Mouse (Mus musculus) embryonic facial prominence, embryonic 11.5 days (tissue): ENCODE measurements around the gene Fam53b. TPM values are rescaled to one million over a fixed set of nuclear protein-coding genes. Genes with fewer than 3 reads are reported as not detected.

Source experiments
- ATAC-seq: fragments of 200-750 bp; cut with Nextera tagmentation; replicated peaks from 2 replicates; pipeline ENCODE4 v1.8.0; 2017; ENCODE audit warnings: low read depth; ENCODE audit not compliant: insufficient number of reproducible peaks, low FRiP score, low TSS enrichment
- DNase-seq: peaks from one replicate; pipeline ENCODE4 v3.0.0-alpha.2; 2015; ENCODE audit warnings: low spot score
- H3K27ac ChIP-seq: fragments of 300-500 bp; sonication (generic); replicated peaks from 2 replicates; pipeline ENCODE4 v1.5.1; 2014; ENCODE audit warnings: mild to moderate bottlenecking, low read depth, low read length, control low read depth
- H3K27me3 ChIP-seq: fragments of 300-500 bp; sonication (generic); 2 replicates; pipeline ENCODE4 v1.6.1; 2014; ENCODE audit warnings: mild to moderate bottlenecking, low read length, moderate library complexity, mixed read lengths; ENCODE audit not compliant: control insufficient read depth, insufficient read depth
- H3K36me3 ChIP-seq: fragments of 300-500 bp; sonication (generic); replicated peaks from 2 replicates; pipeline ENCODE4 v1.6.1; 2014; ENCODE audit warnings: low read depth, mild to moderate bottlenecking, low read length, moderate library complexity, mixed read lengths; ENCODE audit not compliant: control insufficient read depth, insufficient read depth
- H3K4me1 ChIP-seq: fragments of 300-500 bp; sonication (generic); 2 replicates; pipeline ENCODE4 v1.6.1; 2014; ENCODE audit warnings: low read length, mixed read lengths; ENCODE audit not compliant: control insufficient read depth, insufficient read depth
- H3K4me2 ChIP-seq: fragments of 300-500 bp; sonication (generic); 2 replicates; pipeline ENCODE4 v1.6.1; 2014; ENCODE audit warnings: low read depth, mild to moderate bottlenecking, control low read depth, low read length, moderate library complexity
- H3K4me3 ChIP-seq: fragments of 300-500 bp; sonication (generic); 2 replicates; pipeline ENCODE4 v1.5.1; 2014; ENCODE audit warnings: low read depth, low read length, control low read depth
- H3K9ac ChIP-seq: fragments of 300-500 bp; sonication (generic); replicated peaks from 2 replicates; pipeline ENCODE4 v1.6.1; 2014; ENCODE audit warnings: mild to moderate bottlenecking, control low read depth, low read length
- H3K9me3 ChIP-seq: fragments of 300-500 bp; sonication (generic); replicated peaks from 2 replicates; pipeline ENCODE4 v1.6.1; 2016; ENCODE audit warnings: mild to moderate bottlenecking, low read length, inconsistent platforms, mixed read lengths; ENCODE audit not compliant: control insufficient read depth
- WGBS: fragments of 180-500 bp; shearing (Covaris S2); extraction: QIAGEN DNeasy Blood & Tissue Kit; methylation state at CpG from one replicate; pipeline ENCODE4 v1.1.7; 2014; 5-methylcytosine and 5-hydroxymethylcytosine counted together
- polyA plus RNA-seq: library from polyadenylated mRNA; unstranded; fragments of >200 nt; fragmentation: Nextera tagmentation; extraction: Ambion mirVana; gene quantifications from 2 replicates; pipeline ENCODE4 v1.2.1, GENCODE M21; 2014

Gene Fam53b
- polyA plus RNA-seq, 1 experiment from 2014 or later = 11.8 TPM

DNA sequence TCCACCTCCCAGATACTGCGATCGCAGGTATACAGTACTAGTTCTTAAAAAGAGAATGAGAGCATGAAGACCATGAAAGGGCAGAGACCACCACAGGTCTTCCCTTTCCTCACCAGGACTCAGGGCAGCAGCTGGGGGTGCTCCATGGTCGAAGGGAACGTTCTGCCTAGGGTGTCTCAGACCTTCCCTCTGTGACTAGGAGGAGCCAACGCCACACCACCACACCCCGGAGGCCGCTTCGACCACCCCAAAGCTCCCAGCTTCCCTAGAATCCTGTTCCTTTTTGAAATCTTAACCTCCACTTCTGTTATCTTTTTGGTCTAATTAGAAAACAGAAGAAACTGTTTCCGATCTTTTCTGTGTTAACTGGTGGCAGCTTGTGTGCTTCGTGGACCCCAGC lies 37.8 kb downstream of the Fam53b start:
- Histone ChIP-seq H3K36me3 (no peaks in the 10 kb centered on the region), H3K9ac (no peak overlapping the region), H3K9me3 (no peaks in the 10 kb centered on the region), H3K27ac (no peak overlapping the region), H3K4me3 (no peak overlapping the region), H3K27me3 (no peaks in the 10 kb centered on the region), H3K4me2 (no peak overlapping the region), H3K4me1 (no peaks in the 10 kb centered on the region; the same call in none of the 2 replicates)
- DNase-seq (no peak), ATAC-seq (no peak)
- 92% methylated on average over 10 of the region's 10 CpGs for WGBS

GRCm38 (mm10) chr7:132775333-132775732 lies 38.4 kb downstream of the Fam53b start:
- no peak overlapping the region for H3K27ac ChIP-seq
- ATAC-seq (no peak), DNase-seq (no peak)
- H3K9me3 ChIP-seq = no peaks in the 10 kb centered on the region
- no peaks in the 10 kb centered on the region; the same call in 1 of the 2 replicates for H3K4me1 ChIP-seq
- H3K27me3 ChIP-seq = no peaks in the 10 kb centered on the region
- H3K9ac ChIP-seq = no peak overlapping the region
- H3K4me3 ChIP-seq = no peak overlapping the region
- no peak overlapping the region for H3K4me2 ChIP-seq
- H3K36me3 ChIP-seq = no peaks in the 10 kb centered on the region
- WGBS = 87% methylated on average over 5 of the region's 5 CpGs

DNA sequence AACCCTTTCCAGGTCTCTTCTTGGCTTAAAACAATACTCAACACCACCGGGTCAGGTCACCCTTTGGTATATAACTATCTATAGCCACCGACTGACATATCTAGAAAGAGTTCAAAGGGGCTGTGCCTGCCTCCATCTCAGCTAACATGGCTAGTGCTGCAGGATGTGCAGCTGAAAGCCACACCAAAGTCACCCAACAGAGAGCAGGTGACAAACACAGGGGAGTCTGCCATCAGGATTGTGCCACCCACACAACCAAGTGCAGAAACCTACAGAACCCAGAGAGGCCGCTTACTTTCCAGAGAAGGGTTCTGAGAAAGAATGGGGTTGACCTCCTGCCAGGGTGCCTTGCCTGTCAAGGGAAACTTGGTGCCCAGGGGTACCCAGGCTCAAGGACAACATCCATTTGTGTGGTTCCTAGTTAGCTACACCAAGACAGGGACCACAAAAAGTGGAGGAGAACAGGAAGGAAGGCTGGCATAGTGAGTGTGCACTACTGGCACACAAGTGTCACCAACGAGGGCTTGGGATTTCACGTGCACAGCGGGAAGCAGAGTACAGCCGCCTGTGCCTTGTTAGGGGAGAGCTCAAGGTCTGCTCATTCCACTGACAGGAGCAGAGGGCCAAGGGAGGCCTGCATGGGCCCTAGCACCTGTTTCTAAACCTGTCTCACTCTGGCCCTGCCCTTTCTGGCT lies 40.5 kb downstream of the Fam53b start:
- H3K4me2 ChIP-seq = no peak overlapping the region
- H3K9me3 ChIP-seq = no peaks in the 10 kb centered on the region
- H3K4me1 ChIP-seq = no peaks in the 10 kb centered on the region; the same call in 1 of the 2 replicates
- no peak overlapping the region for H3K4me3 ChIP-seq
- WGBS = 84% methylated on average over 7 of the region's 7 CpGs
- DNase-seq = no peak
- no peak overlapping the region for H3K27ac ChIP-seq
- ATAC-seq = no peak
- no peaks in the 10 kb centered on the region for H3K36me3 ChIP-seq
- H3K9ac ChIP-seq = no peak overlapping the region
- no peaks in the 10 kb centered on the region for H3K27me3 ChIP-seq

DNA sequence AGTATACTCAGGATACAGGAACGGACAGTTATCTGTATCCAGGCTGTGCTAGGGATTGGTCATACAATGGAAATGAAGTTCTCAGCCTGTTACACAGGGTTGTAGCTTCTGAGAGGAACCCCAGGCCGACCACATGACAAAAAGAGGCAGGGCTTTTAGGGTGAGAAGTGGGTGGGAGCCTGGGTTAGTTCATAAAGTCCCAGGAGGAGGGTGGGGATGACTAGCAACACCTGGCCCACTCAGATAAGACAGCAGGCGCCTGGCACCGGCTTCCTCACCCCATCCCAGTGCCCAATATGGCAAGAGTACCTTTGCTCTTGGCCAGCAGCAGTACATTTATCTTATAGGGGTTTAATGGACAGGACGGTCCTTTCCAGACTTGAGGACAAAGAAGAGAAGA lies 41.2 kb downstream of the Fam53b start:
- Histone ChIP-seq H3K9ac (no peak overlapping the region), H3K4me2 (no peak overlapping the region), H3K4me1 (no peaks in the 10 kb centered on the region; the same call in 1 of the 2 replicates), H3K27ac (no peak overlapping the region), H3K36me3 (no peaks in the 10 kb centered on the region), H3K27me3 (no peaks in the 10 kb centered on the region), H3K4me3 (no peak overlapping the region), H3K9me3 (no peaks in the 10 kb centered on the region)
- DNase-seq (no peak), ATAC-seq (no peak)
- whole genome bisulfite sequencing = 88% methylated on average over 5 of the region's 5 CpGs

DNA sequence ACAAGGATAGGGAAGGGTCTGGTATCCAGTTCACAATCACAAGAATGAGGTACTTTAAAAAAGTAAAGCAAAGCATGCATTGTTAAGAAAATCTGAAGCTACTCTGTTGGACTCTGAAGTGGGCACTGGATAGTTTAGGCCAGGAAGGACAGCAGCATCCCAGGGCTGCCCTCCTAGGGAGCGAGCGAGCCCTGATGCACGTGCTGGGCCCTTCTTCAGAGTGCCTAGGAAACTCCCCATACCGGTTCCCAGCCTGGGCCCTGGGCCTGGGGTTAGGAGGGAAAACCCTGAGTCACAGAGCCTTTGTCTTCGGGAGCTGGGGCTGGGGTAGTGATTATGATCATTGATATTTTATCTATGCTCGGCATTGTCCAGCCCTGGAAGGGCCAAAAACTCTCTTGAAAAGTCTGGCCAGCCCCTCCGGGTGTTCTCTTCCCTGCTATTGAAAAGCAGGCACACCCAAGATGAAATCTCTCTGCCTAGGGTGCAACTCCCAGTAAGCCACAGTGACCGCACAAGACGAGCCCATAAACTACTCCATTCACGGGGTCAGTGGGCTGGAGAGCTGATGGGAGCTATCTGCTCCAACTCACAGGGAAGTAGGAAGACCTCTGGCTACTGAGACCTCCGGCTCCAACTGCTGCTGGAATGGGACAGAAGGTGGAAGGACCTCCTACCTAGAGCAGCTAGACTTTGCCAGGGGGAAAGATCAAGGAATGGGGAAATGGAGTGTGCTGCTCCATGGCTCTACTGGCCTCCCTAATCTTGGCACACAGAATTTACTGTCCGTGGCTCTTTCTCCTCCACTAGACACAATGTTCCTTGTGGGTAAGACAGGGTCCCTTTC lies 45.0 kb downstream of the Fam53b start:
- Histone ChIP-seq H3K9ac (no peak overlapping the region), H3K4me1 (peaks cover 3% of the 10 kb centered on the region), H3K4me2 (no peak overlapping the region), H3K9me3 (no peaks in the 10 kb centered on the region), H3K27ac (no peak overlapping the region), H3K36me3 (no peaks in the 10 kb centered on the region), H3K4me3 (no peak overlapping the region), H3K27me3 (no peaks in the 10 kb centered on the region)
- DNase-seq (no peak), ATAC-seq (no peak)
- WGBS = 74% methylated on average over 12 of the region's 12 CpGs

- Histone ChIP-seq H3K9me3 (no peaks in the 10 kb centered on the region), H3K27ac (no peak overlapping the region), H3K36me3 (no peaks in the 10 kb centered on the region), H3K4me1 (peaks cover 3% of the 10 kb centered on the region), H3K9ac (no peak overlapping the region), H3K4me2 (no peak overlapping the region), H3K27me3 (no peaks in the 10 kb centered on the region), H3K4me3 (no peak overlapping the region)
- ATAC-seq = no peak
- WGBS = 75% methylated on average over 4 of the region's 4 CpGs
- DNase-seq = no peak
Observed at GRCm38 (mm10) chr7:132767999-132768370, 45.7 kb downstream of the Fam53b start.

DNA sequence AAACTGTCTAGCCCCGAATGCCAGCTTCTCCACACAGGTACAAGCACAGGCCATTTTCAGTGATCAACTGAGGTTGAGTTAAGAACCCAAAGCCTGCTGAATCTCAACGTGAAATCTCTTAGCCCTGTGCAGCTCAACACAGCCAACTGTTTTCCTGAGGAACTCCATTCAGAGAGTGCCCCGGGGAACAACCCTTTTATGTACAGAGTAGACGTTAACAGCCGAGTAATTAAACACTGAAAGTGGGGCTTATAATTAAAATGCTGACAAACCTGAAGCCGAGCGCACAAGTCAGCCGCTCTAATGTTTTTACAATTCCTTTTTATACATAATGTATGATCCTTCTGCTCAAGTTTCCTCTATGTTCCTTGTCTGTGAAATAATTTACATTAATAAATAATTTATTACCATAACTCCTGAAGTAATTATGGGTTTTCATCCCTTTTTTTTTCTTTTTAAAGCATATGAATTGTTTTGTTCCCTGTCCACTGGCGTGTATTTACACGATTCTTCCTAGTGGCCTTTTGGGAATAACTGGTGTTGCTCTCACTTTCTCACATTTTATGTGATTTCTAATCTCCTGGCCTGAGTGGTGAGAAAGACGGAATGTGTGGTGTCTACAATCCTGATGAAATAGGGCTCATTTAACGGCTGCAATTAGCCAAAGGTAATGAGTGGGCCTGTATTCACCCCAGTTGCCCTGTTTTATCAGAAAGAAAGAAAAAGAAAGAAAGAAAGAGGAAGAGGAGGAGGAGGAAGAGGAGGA lies 46.3 kb downstream of the Fam53b start:
- Histone ChIP-seq H3K27me3 (no peaks in the 10 kb centered on the region), H3K9me3 (no peaks in the 10 kb centered on the region), H3K9ac (no peak overlapping the region), H3K27ac (no peak overlapping the region), H3K4me3 (no peak overlapping the region), H3K4me2 (no peak overlapping the region), H3K36me3 (no peaks in the 10 kb centered on the region), H3K4me1 (peaks cover 3% of the 10 kb centered on the region)
- ATAC-seq = no peak
- DNase-seq = no peak
- WGBS = 55% methylated on average over 12 of the region's 12 CpGs
